Mouse (Mus musculus): ENCODE results near the gene Adam25.
"Not testable (repeated sequence)": the region's sequence is repeated elsewhere in the genome, so short reads cannot be mapped to it uniquely, and the experiment has no call there.

Adam25 gene

DNA sequence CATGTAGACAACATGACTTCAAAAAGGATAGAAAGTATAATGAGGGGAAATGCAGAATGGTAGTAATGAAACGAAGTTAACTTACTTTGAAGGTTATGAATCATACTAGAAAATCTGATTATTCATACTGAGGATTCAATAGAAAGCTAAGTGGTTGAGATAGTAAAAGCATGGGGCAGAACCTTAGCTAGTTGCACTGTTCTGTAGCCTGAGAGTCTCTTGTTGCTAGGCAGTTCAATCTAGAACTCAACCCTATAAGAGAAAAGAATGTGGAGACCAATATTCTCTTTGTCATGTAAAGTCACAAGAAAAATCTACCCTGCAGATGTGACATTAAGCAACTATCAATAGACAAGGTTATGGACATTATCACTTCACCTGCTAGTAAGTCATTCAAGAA is at the start of gene Adam25:
Gene Adam25 (plus strand): TSS at position 301 of the 400 bp plus-strand sequence.
- not testable (repeated sequence) for DNase-seq

- not testable (repeated sequence) for DNase-seq
Observed at GRCm38 (mm10) chr8:40715406-40715805, 36.6 kb upstream of the Adam25 start.

DNA sequence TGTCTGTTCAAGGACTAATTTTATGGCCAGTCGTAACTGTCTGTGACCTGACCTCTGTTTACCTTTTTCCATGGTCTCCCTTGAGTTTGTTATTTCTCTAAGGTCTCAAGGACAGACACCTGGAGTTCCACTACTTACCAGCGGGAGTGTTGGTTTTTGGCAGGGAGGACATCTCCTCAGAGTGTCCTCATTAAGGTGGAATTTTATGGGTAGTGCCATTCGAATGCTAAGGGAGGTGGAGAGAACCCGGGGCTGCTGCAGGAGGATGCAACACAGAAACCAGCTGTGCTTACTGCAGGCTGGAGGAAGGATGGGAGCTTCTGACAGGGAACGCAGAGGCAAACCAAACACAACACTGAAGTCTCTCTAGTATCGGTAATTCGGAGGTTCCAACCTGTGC is 36.0 kb upstream of the Adam25 start:
- DNase-seq = no peak

DNA sequence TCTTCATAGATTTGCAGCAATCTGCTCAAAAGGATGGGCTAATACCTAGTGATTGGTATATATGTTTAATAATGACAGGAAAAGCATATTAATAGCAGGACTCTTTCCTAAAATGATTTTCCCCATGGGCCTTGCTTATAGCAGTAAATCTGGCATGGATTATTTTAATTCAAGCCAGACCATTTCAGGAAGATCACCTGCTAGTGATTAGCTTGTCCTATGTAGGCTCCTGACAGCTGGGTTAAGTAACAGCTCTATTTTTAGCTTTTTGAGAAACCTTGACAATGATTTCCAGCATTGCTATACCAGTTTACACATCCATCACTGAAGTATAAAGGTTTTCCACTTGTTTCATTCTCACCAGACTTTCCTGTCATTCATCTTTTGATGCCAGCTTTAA is 31.3 kb downstream of the Adam25 start:
- no peak for DNase-seq

GRCm38 (mm10) chr8:40792973-40793372 is 41.0 kb downstream of the Adam25 start, which contains the start of gene Adam20:
TSS of gene Adam20 (plus strand) at chr8:40793273.
- not testable (repeated sequence) for DNase-seq

DNA sequence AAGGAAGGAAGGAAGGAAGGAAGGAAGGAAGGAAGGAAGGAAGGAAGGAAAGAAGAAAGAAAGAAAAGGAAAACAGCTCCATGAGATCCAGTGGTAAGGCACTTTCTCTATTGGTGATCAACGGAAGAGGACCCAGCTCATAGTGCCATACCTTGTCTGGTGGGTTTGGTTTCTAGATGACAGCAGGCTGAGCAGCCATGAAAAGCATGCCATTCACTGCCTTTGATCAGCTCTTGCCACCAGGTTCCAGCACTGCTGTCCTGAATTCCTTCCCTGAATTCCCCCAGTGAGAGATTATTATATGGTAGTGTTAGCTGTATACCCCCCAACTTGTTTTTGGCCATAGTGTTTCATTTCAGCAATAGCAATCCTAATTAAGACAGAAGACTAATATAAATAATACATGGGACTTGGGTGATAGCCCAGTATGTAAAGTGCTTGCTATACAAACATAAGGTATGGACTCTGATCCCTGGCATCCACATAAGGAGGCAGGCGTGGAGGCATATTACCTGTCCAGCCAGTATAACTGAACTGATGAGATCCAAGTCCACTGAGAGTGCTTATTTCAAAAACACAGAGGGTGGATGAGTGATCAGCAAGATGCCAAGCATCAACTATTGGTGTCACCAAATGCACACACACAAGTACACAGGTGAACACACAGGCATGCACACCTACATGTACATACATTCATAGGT is 51.5 kb downstream of the Adam25 start:
- DNase-seq = no peak

Measured in kidney, adult 9 months (tissue).